Mouse (Mus musculus): ENCODE measurements around the gene BC067074. TPM values are rescaled to one million over a fixed set of nuclear protein-coding genes. Genes with fewer than 3 reads are reported as not detected.
"Not testable (repeated sequence)": the region's sequence is repeated elsewhere in the genome, so short reads cannot be mapped to it uniquely, and the experiment has no call there.

The BC067074 gene
- polyA plus RNA-seq (2015; fragmentation: Nextera tagmentation; extraction: Ambion mirVana), result 0.77 and 1.2 TPM in 2 replicates

DNA sequence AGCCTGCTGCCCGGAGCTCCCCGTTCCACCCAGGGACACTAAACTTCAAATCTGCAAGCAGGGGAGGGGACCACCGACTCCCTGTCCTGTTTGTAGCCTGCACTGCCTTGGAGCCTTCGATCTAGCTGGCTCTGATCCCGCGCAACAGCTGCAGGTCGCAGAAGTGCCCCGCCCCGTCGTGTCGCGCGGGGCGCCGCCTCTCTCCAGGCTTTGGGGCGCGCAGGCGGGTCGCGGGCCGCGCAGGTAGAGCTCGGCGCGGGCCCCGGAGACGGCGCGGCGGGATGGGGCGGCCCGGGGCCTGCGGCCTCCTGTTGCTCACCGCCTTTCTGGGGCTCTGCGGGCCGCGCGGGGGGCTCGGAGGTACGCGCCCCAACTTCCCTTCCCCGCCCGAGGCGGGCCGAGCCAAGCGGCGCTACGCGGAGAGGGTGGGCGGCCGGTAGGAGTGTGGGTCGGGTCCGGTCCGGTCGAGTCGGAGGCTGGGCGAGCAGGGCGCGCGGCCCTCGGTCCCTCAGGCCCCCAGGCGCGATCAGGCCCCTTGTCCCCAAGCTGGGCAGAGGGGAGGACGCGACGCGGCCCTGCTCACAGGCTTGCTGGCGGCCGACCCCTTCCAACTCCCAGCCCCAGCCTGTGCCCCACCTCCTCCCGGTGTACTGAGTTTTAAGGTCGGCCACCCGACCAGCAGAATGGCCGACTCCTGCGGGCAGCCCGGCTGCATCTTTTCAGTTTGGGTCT, at the start of gene BC067074:
TSS of gene BC067074 (plus strand) at position 185 of the 732 bp plus-strand sequence.
- no peaks in the 10 kb centered on the region for H3K9me3 ChIP-seq (replicated peaks)
- peak within 1 kb of the TSS; percentile 54 for H3K9ac ChIP-seq (replicated peaks)
- no peaks in the 10 kb centered on the region for H3K36me3 ChIP-seq
- peaks cover 10% of the 10 kb centered on the region; the same call in 1 of the 2 replicates for H3K4me1 ChIP-seq
- peak within 1 kb of the TSS; percentile 54 for H3K4me3 ChIP-seq (replicated peaks)
- under 1% methylated on average over 52 of the region's 75 CpGs for WGBS
- peak; percentile 39; the same call in 1 of the 2 replicates for ATAC-seq (ENCODE audit: low FRiP score)
- no peak within 1 kb of the TSS for H3K27ac ChIP-seq (replicated peaks)
- peak within 1 kb of the TSS; percentile 96 for H3K4me2 ChIP-seq
- peaks cover 23% of the 10 kb centered on the region for H3K27me3 ChIP-seq (replicated peaks)

DNA sequence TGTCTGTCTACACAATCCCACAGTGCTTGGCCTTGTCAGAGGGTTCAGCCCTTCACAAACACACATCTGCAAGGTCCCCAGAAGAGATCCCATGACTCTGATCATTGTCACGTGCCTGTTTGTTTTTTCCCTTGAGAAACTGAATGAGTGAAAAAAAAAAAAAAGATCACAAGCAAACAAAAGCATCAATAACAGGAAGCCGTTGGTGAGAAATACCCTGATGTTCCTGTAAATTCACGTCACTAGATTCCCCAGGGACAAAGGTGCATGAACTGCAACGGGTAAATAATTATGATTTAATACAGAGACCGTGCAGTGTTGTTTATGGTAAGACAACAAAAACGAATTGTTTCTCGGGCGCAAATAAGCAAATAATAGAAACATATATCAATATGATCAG, 47.9 kb upstream of the BC067074 start:
- Histone ChIP-seq H3K36me3 (no peaks in the 10 kb centered on the region), H3K27me3 (replicated peaks) (no peaks in the 10 kb centered on the region), H3K9ac (replicated peaks) (no peak overlapping the region), H3K4me3 (replicated peaks) (no peak overlapping the region), H3K27ac (replicated peaks) (no peak overlapping the region), H3K4me2 (no peak overlapping the region), H3K4me1 (no peaks in the 10 kb centered on the region), H3K9me3 (replicated peaks) (no peaks in the 10 kb centered on the region)
- ATAC-seq (ENCODE audit: low FRiP score), result no peak
- WGBS, result 71% methylated on average over 8 of the region's 8 CpGs

DNA sequence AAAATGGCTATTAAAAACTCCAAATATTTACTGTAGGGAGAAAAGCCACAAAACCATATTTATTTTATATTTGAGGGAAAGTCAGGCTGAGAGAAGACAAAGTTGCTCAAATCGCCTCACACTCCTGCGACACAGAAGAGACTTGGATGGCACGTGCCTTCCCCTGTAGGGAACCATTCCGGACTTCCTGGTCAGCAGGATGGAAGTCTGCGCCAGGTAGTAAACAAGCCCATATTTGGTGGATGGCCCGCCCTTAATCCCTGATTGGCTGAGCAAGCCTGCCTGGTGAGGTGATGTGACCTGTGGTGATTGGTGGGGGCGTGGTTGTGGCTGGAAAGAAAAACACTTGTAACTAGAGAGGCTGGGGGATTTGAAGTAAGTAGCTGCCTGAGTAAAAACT, 40.4 kb upstream of the BC067074 start:
- H3K36me3 ChIP-seq; H3K4me3 ChIP-seq (replicated peaks); ATAC-seq (ENCODE audit: low FRiP score); H3K9me3 ChIP-seq (replicated peaks); H3K4me2 ChIP-seq; H3K9ac ChIP-seq (replicated peaks); H3K27me3 ChIP-seq (replicated peaks); H3K4me1 ChIP-seq; H3K27ac ChIP-seq (replicated peaks): not testable (repeated sequence)
- WGBS, result 86% methylated on average over 7 of the region's 7 CpGs

DNA sequence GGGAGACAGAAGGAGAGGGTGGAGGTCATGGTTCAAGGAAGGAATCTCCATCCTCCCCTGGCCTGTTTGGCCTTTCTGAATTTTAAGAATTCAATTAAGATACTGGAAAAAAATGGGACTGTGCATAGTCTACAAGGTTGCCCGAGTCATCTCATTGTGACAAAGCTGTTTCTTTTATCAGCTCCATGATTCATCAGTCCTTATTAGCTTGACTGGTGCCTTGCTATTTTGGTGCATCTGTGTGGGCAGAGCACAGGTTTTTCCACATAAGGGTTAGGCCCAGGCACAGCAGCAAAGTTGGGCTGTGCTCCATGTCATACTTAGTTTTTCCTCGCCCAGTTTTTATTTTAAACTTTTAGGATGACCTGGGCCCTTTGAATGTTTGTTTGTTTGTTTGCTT, 36.2 kb upstream of the BC067074 start:
- Histone ChIP-seq H3K4me2 (no peak overlapping the region), H3K9ac (replicated peaks) (no peak overlapping the region), H3K9me3 (replicated peaks) (no peaks in the 10 kb centered on the region), H3K4me3 (replicated peaks) (no peak overlapping the region), H3K36me3 (no peaks in the 10 kb centered on the region), H3K27ac (replicated peaks) (no peak overlapping the region), H3K4me1 (no peaks in the 10 kb centered on the region), H3K27me3 (replicated peaks) (no peaks in the 10 kb centered on the region)
- ATAC-seq (ENCODE audit: low FRiP score), result no peak
- WGBS, result 96% methylated on average over 2 of the region's 2 CpGs

DNA sequence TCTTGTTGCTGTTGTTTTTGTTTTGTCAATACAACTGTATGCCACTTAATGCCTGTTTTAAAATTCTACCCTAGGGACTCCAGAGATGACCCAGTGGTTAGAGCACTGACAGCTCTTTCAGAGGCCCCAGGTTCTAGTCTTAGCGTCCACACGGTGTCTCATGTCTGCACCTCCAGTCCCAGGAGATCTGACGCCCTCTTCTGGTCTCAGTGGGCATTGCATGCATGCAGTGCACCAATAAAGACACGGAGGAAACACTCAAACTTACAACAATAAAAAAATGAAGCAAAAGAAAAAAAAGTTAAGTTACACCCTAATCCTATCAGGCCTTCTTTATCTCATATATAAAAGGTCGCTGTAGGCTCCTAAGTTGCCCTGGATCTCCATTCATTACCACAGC, 35.8 kb upstream of the BC067074 start:
- Histone ChIP-seq H3K36me3 (no peaks in the 10 kb centered on the region), H3K9ac (replicated peaks) (no peak overlapping the region), H3K4me1 (no peaks in the 10 kb centered on the region), H3K9me3 (replicated peaks) (no peaks in the 10 kb centered on the region), H3K4me2 (no peak overlapping the region), H3K4me3 (replicated peaks) (no peak overlapping the region), H3K27ac (replicated peaks) (no peak overlapping the region), H3K27me3 (replicated peaks) (no peaks in the 10 kb centered on the region)
- WGBS, result 46% methylated on average over 5 of the region's 5 CpGs
- ATAC-seq (ENCODE audit: low FRiP score), result no peak

DNA sequence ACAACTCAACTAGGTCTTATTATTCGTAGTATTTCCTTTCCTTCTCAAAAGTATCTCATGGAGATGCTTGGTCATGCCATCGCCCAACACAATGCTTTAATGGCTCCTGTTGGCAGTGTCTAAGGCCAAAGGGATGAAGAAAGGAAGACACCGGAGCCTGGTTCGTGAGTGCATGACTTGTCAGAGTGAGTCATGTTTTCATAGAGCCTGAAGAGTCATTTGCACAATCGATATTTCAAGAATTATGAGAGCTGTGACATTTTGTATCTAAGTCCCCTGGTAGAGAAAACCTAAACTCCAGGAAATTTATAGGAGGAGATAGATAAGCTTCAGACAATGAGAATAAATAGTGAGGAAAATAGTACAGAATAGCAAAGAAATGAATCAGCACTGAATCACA, 33.7 kb upstream of the BC067074 start:
- no peak overlapping the region for H3K4me2 ChIP-seq
- no peaks in the 10 kb centered on the region for H3K27me3 ChIP-seq (replicated peaks)
- no peaks in the 10 kb centered on the region for H3K36me3 ChIP-seq
- no peaks in the 10 kb centered on the region for H3K4me1 ChIP-seq
- H3K9ac ChIP-seq (replicated peaks), result no peak overlapping the region
- no peak overlapping the region for H3K27ac ChIP-seq (replicated peaks)
- 89% methylated on average over 5 of the region's 5 CpGs for WGBS
- H3K9me3 ChIP-seq (replicated peaks), result no peaks in the 10 kb centered on the region
- no peak for ATAC-seq (ENCODE audit: low FRiP score)
- no peak overlapping the region for H3K4me3 ChIP-seq (replicated peaks)

DNA sequence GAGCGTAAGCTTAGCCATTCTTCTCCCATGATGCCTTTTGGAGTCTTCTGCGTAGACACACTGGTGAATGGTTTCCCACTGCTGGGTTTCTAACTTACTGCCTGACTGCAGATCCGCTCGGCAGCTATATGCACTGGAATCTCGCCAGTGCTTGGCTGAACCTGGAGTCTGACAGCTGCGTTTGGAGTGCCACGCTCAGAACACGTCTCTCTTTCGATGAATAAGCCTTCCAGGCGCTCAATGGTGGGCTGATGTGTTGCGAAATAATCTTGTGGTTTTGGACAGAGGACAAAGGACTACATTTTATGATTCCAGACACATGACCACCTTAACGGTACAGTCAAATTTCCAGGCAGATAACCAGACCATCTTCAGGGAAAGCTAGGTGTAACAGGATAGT, 30.1 kb upstream of the BC067074 start:
- Histone ChIP-seq H3K4me3 (replicated peaks) (no peak overlapping the region), H3K27ac (replicated peaks) (no peak overlapping the region), H3K36me3 (no peaks in the 10 kb centered on the region), H3K27me3 (replicated peaks) (no peaks in the 10 kb centered on the region), H3K4me1 (no peaks in the 10 kb centered on the region), H3K9me3 (replicated peaks) (no peaks in the 10 kb centered on the region), H3K9ac (replicated peaks) (no peak overlapping the region), H3K4me2 (no peak overlapping the region)
- 67% methylated on average over 12 of the region's 12 CpGs for WGBS
- no peak; the same call in 1 of the 2 replicates for ATAC-seq (ENCODE audit: low FRiP score)

DNA sequence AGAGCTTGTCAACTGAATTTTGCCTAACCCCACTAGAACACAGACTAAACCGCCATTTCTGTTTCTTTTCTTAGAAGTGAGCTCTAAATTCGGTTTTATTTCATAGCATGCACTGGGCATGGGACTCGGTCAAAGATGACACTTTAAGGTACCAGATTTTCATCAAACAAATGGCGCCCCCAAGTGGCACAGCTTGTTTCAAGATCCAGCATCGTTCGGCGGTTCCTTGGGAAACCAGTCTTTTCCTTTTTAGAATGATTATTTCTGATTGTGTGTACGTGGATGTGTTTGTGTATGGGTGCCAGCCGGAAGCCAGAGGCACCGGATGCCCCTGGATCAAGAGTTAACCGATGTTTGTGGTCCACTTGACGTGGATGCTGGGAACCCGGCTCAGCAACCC, 27.7 kb upstream of the BC067074 start:
- Histone ChIP-seq H3K9ac (replicated peaks) (no peak overlapping the region), H3K27ac (replicated peaks) (no peak overlapping the region), H3K9me3 (replicated peaks) (no peaks in the 10 kb centered on the region), H3K4me2 (no peak overlapping the region), H3K36me3 (no peaks in the 10 kb centered on the region), H3K4me3 (replicated peaks) (no peak overlapping the region), H3K27me3 (replicated peaks) (no peaks in the 10 kb centered on the region), H3K4me1 (no peaks in the 10 kb centered on the region)
- ATAC-seq (ENCODE audit: low FRiP score), result no peak
- 30% methylated on average over 13 of the region's 13 CpGs for WGBS

DNA sequence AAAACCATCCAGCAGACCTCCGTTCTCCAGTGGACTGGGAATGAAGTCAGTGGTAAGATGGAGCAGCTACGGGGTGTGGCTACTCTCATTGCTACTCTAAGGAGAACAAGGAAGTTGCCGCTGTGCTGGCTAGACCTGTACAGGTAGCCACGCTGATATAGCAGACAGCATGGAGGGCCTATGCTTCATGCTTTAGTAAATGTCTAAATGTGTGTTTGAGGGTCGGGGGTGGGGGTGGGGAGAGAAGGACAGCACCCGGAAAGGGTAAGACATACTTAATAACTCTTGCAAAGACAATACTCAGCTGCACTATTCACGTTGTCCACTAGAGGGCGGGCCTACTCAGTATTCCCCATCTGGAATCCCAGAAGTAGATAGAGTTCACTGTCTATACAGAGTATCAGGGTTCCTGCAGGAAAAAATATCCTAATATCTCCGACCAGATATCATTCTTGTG, 26.4 kb upstream of the BC067074 start:
- 0 out of 2 replicates have a peak, but pooled peaks have one; percentile 9 for ATAC-seq (ENCODE audit: low FRiP score)
- H3K27me3 ChIP-seq (replicated peaks), result no peaks in the 10 kb centered on the region
- no peak overlapping the region for H3K9ac ChIP-seq (replicated peaks)
- no peak overlapping the region for H3K27ac ChIP-seq (replicated peaks)
- WGBS, result 33% methylated on average over 9 of the region's 9 CpGs
- H3K4me3 ChIP-seq (replicated peaks), result no peak overlapping the region
- no peaks in the 10 kb centered on the region for H3K36me3 ChIP-seq
- peak overlapping the region; percentile 28 for H3K4me2 ChIP-seq
- H3K9me3 ChIP-seq (replicated peaks), result no peaks in the 10 kb centered on the region
- no peaks in the 10 kb centered on the region for H3K4me1 ChIP-seq

DNA sequence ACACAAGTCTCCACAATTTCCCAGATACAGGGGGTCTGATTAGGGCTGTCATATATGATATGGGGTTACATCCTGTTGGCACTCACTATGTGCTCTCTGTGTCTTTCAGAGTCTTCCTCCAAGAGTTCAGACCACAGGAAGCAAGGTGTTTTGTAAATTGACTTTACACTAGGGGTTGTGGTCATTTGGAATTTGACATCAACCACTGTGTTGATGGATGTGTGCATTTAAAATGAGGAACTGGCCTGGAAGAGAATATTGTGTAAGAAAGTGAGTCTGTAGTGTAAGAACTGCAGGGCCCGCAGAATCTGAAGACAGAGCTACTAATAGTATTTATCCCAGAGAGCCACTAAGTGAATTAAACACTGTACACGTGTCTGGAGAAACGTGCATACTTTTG, 25.8 kb upstream of the BC067074 start:
- H3K27ac ChIP-seq (replicated peaks), result no peak overlapping the region
- ATAC-seq (ENCODE audit: low FRiP score), result no peak
- H3K4me2 ChIP-seq, result no peak overlapping the region
- H3K36me3 ChIP-seq, result no peaks in the 10 kb centered on the region
- no peaks in the 10 kb centered on the region for H3K27me3 ChIP-seq (replicated peaks)
- no peak overlapping the region for H3K4me3 ChIP-seq (replicated peaks)
- WGBS, result 88% methylated on average over 3 of the region's 3 CpGs
- no peak overlapping the region for H3K9ac ChIP-seq (replicated peaks)
- no peaks in the 10 kb centered on the region for H3K9me3 ChIP-seq (replicated peaks)
- H3K4me1 ChIP-seq, result no peaks in the 10 kb centered on the region

DNA sequence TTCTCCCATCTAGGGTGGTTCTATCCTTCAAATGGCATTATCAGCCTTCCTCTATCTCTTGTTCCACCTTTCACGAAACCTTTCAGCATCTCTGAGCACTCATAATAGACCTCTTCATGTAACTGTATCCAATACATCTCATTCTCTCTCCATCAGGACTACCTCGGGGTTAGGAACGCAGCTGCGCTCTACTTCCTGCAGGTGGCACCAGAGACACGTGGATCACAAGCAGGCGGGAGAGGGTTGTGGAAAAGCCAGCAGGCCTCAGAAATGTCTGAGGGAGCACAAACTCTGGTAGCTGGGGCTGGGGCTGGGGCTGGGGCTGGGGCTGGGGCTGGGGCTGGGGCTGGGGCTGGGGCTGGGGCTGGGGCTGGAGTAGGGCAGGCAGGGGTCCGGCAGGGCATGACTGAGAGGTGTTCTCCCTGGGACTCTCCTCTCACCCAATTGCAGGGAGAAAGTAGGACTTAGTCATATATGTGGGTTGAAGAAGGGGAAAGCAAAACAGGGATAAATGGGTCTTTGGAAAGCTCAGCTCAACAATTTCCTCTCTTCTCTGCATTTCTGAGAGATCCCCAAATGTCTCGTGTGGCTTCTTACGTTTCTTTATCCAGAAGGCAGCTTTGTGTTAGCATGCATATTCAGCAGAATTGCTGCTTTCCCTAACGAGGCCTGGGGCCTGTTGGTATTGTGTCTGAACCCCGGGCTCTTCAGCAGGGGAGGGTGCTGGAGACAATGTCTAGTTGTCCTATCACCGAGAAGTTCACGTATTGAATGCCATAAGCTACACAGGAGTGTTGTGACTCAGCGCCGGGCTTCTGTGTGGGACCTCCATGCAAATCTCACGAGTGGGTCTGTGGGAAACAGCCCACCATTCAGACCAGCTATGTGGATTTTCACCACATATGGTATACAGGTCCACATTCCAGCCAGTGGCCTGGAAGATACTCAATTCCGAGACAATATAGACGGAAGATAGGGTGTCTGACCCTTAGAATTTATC, 22.9 kb upstream of the BC067074 start:
- no peaks in the 10 kb centered on the region for H3K9me3 ChIP-seq (replicated peaks)
- no peaks in the 10 kb centered on the region for H3K36me3 ChIP-seq
- H3K9ac ChIP-seq (replicated peaks), result no peak overlapping the region
- 45% methylated on average over 18 of the region's 18 CpGs for WGBS
- H3K27me3 ChIP-seq (replicated peaks), result no peaks in the 10 kb centered on the region
- H3K4me3 ChIP-seq (replicated peaks), result no peak overlapping the region
- peak; percentile 92 for ATAC-seq (ENCODE audit: low FRiP score)
- H3K27ac ChIP-seq (replicated peaks), result no peak overlapping the region
- H3K4me1 ChIP-seq, result no peaks in the 10 kb centered on the region
- no peak overlapping the region for H3K4me2 ChIP-seq
